Mouse (Mus musculus): Measurements from ENCODE around the gene Tmem251. TPM values are rescaled to one million over a fixed set of nuclear protein-coding genes. Genes with fewer than 3 reads are reported as not detected.

Tmem251 gene
- polyA plus RNA-seq (2015; fragmentation: Illumina TruSeq; extraction: RNeasy Lipid Tissue Mini Kit (QIAGEN cat#74804); ENCODE audit: insufficient read depth, low replicate concordance), result 13.5 TPM

DNA sequence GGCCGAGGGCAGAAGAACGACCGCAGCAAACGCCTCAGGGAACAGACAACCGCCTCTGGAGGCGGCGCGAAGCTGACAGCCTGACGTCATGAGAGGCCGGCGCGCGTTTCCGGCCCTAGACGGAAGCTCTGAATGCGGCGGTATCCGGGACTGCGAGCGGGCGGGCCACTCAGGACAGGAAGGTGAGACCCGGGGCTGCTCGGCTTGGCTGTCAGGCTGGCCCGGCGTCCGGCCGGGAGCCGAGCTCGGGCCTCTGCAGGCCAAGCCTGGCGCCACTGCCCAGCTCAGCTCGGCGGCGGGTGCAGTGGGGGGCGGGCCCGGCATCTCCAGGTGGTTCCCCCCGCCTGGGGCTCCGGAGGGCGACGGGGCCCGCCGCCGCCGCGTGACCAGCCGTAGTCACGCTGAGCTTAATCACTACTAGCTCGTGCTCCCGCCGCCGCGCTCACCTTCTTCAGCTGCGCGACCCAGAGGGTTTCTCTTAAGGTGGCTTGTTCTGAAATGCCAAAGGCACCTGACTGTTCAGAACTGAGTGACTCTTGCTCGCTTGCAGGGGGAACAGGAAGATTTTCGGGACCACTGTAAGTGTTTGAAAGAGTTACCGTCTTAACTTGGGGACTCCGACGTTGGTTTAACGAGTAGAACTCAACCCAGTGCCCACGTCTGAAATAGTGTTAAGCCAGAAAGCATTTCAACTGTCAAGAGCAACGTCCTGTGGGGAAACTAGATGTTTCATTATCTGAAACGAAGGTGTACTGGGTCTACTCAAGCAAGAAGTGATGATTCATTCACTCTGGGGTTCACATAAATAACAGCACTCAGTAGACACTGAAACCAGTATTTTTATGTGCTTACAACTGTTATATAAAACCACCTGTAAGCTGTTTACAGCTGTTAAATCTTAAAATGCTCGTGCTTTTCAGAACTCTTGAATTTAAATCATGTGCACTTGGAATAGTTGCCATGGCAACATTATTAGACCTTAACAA is at the start of gene Tmem251, which contains the start of gene Moap1:
Gene Tmem251 (plus strand): TSS at position 174 of the 986 bp plus-strand sequence.
Gene Moap1 (minus strand): TSS at position 73 of the 986 bp plus-strand sequence.

DNA sequence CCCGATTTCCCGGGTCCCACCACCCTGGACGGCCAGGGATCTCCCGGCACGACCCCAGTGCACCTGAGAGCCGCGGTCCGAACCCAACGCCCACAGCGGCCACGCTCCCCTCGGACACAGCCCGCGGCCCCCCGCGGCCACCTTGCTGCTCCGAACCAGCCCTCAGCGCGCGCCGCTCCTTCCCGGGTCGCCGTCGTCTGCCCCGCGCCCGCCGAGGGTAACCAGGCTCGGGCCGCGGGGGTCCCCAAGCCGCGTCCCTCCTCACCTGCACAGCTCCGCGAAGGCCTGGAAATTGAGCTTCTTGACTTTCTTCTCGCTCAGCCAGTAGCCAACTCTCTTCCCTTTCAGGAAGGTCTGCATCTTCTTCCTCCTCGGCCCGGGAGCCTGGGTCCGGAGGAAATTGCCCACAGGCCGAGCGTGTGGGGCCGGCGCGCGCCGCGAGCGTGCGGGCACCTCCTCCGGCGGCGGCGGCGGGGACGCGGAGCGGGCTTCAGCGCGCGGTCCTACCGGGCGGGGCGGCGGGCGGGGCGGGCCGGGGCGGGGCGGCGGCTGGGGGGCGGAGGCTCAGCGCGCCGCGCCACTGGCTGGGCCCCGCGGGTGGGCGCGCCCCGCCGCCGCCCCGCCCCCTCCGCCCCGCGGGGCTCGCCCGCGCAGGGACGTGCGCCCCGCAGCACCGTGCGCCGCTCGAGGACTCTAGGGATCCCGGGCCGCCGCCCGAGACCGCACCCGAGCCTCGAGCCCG is 38.9 kb upstream of the Tmem251 start, which contains the start of gene Itpk1:
Gene Itpk1 (minus strand): TSS at position 474 of the 742 bp plus-strand sequence.

GRCm38 (mm10) chr12:102757689-102758402 is 14.3 kb downstream of the Tmem251 start, which contains the start of the genes Gm28051, Gon7 and Ubr7:
TSS of gene Gm28051 (minus strand) at chr12:102757765.
TSS of gene Gon7 (minus strand) at chr12:102757803.
TSS of gene Ubr7 (plus strand) at chr12:102757967.

GRCm38 (mm10) chr12:102758403-102758756 is 14.8 kb downstream of the Tmem251 start, which contains the start of gene Gm20604:
TSS of gene Gm20604 (minus strand) at chr12:102758672.

Other genes starting within 250 kb of the Tmem251 start
- not detected for gene Chga, start 188.8 kb upstream of the Tmem251 start, polyA plus RNA-seq (2015; fragmentation: Illumina TruSeq; extraction: RNeasy Lipid Tissue Mini Kit (QIAGEN cat#74804); ENCODE audit: insufficient read depth, low replicate concordance)
- 11.1 TPM for gene Itpk1, start 38.8 kb upstream of the Tmem251 start, polyA plus RNA-seq (2015; fragmentation: Illumina TruSeq; extraction: RNeasy Lipid Tissue Mini Kit (QIAGEN cat#74804); ENCODE audit: insufficient read depth, low replicate concordance)
- gene Moap1, start 101 bp upstream of the Tmem251 start, polyA plus RNA-seq (2015; fragmentation: Illumina TruSeq; extraction: RNeasy Lipid Tissue Mini Kit (QIAGEN cat#74804); ENCODE audit: insufficient read depth, low replicate concordance), result 5.1 TPM
- gene Gm28051, start 14.0 kb downstream of the Tmem251 start, polyA plus RNA-seq (2015; fragmentation: Illumina TruSeq; extraction: RNeasy Lipid Tissue Mini Kit (QIAGEN cat#74804); ENCODE audit: insufficient read depth, low replicate concordance), result not detected
- 20.0 TPM for gene Gon7, start 14.0 kb downstream of the Tmem251 start, polyA plus RNA-seq (2015; fragmentation: Illumina TruSeq; extraction: RNeasy Lipid Tissue Mini Kit (QIAGEN cat#74804); ENCODE audit: insufficient read depth, low replicate concordance)
- gene Ubr7, start 14.2 kb downstream of the Tmem251 start, polyA plus RNA-seq (2015; fragmentation: Illumina TruSeq; extraction: RNeasy Lipid Tissue Mini Kit (QIAGEN cat#74804); ENCODE audit: insufficient read depth, low replicate concordance), result 33.0 TPM
- gene Gm20604, start 14.9 kb downstream of the Tmem251 start, polyA plus RNA-seq (2015; fragmentation: Illumina TruSeq; extraction: RNeasy Lipid Tissue Mini Kit (QIAGEN cat#74804); ENCODE audit: insufficient read depth, low replicate concordance), result 6.5 TPM
- gene Btbd7, start 134.7 kb downstream of the Tmem251 start, polyA plus RNA-seq (2015; fragmentation: Illumina TruSeq; extraction: RNeasy Lipid Tissue Mini Kit (QIAGEN cat#74804); ENCODE audit: insufficient read depth, low replicate concordance), result 29.5 TPM
- not detected for gene Cox8c, start 155.6 kb downstream of the Tmem251 start, polyA plus RNA-seq (2015; fragmentation: Illumina TruSeq; extraction: RNeasy Lipid Tissue Mini Kit (QIAGEN cat#74804); ENCODE audit: insufficient read depth, low replicate concordance)
- 0.14 TPM for gene Unc79, start 205.1 kb downstream of the Tmem251 start, polyA plus RNA-seq (2015; fragmentation: Illumina TruSeq; extraction: RNeasy Lipid Tissue Mini Kit (QIAGEN cat#74804); ENCODE audit: insufficient read depth, low replicate concordance)